Mouse (Mus musculus) neural tube, embryonic 14.5 days (tissue): ENCODE measurements at regions not wholly inside any gene's neighbourhood (a gene's known extent, or its start where the extent isn't known, plus 50 kb on each side); places are given as distances from the start of the nearest gene placed in this dataset.

Experiments used
- ATAC-seq: fragments of 200-750 bp; cut with Nextera tagmentation; 2 replicates; pipeline ENCODE4 v1.8.0; 2017; ENCODE audit warnings: low read depth, mild to moderate bottlenecking, moderate TSS enrichment, moderate library complexity
- H3K27ac ChIP-seq: fragments of 300-500 bp; sonication (generic); 2 replicates; pipeline ENCODE4 v1.5.1; 2014; ENCODE audit warnings: low read depth, mild to moderate bottlenecking, control low read depth, low read length, moderate library complexity, mixed read lengths
- H3K27me3 ChIP-seq: fragments of 300-500 bp; sonication (generic); 2 replicates; pipeline ENCODE4 v1.6.1; 2014; ENCODE audit warnings: low read length; ENCODE audit not compliant: control insufficient read depth, insufficient read depth
- H3K36me3 ChIP-seq: fragments of 300-500 bp; sonication (generic); 2 replicates; pipeline ENCODE4 v1.6.1; 2014; ENCODE audit warnings: low read length, mixed read lengths; ENCODE audit not compliant: control insufficient read depth, insufficient read depth
- H3K4me1 ChIP-seq: fragments of 300-500 bp; sonication (generic); 2 replicates; pipeline ENCODE4 v1.6.1; 2014; ENCODE audit warnings: low read length; ENCODE audit not compliant: control insufficient read depth, insufficient read depth
- H3K4me2 ChIP-seq: fragments of 300-500 bp; sonication (generic); 2 replicates; pipeline ENCODE4 v1.6.1; 2014; ENCODE audit warnings: mild to moderate bottlenecking, low read depth, low read length, control low read depth
- H3K4me3 ChIP-seq: fragments of 300-500 bp; sonication (generic); 2 replicates; pipeline ENCODE4 v1.5.1; 2014; ENCODE audit warnings: low read depth, low read length, control low read depth, mixed read lengths
- H3K9ac ChIP-seq: fragments of 300-500 bp; sonication (generic); replicated peaks from 2 replicates; pipeline ENCODE4 v1.6.1; 2014; ENCODE audit warnings: low read depth, mild to moderate bottlenecking, control low read depth, low read length, mixed read lengths
- H3K9me3 ChIP-seq: fragments of 300-500 bp; sonication (generic); 2 replicates; pipeline ENCODE4 v1.6.1; 2016; ENCODE audit warnings: low read length; ENCODE audit not compliant: control insufficient read depth
- WGBS: fragments of 180-500 bp; shearing (Covaris S2); extraction: QIAGEN DNeasy Blood & Tissue Kit; methylation state at CpG from one replicate; pipeline ENCODE4 v1.1.7; 2014; 5-methylcytosine and 5-hydroxymethylcytosine counted together

- Histone ChIP-seq H3K36me3 (no peaks in the 10 kb centered on the region), H3K9me3 (no peaks in the 10 kb centered on the region), H3K4me3 (no peak overlapping the region), H3K27me3 (no peaks in the 10 kb centered on the region), H3K9ac (no peak overlapping the region), H3K27ac (no peak overlapping the region), H3K4me1 (no peaks in the 10 kb centered on the region), H3K4me2 (no peak overlapping the region)
- WGBS = 73% methylated on average over 3 of the region's 3 CpGs
- ATAC-seq = no peak
These were observed 124.6 kb upstream of the Ly86 start for GRCm38 (mm10) chr13:37220436-37220835.

GRCm38 (mm10) chr13:37218596-37218995, 126.4 kb upstream of the Ly86 start:
- no peaks in the 10 kb centered on the region for H3K9me3 ChIP-seq
- 91% methylated on average over 4 of the region's 4 CpGs for WGBS
- ATAC-seq = no peak

DNA sequence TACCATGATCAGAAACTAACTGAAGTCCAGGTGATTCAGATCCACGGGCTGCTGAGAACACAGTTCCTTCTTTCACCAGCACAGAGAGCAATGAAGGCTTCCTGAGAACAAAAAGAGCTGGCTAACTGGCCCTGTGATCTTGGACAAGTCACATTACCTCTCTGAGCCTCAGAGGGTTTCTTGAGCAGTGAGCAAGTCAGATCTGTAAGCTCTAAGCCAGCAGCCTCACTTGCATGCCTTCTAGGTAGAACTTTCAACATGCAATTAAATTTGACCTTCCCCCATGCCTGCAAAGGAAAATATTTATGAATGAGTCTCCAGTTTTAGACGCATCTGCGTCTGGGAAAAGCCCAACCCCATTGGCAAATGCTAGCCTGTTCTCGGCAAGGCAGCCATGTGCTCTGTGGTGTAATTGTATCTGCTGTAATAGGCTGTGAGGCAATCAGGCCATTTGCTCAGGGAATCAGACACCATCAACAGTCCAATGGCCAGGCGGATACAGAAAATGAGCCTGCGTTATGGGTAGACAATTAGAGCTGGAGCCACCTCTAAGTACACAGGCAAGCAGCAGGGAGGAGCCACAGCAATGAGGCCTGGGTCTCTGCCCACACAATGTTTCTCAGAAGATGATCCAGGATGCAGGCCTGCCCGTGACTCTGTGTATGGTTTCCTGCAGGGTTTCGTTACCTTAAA, 130.3 kb upstream of the Ly86 start:
- Histone ChIP-seq H3K4me3 (no peak overlapping the region), H3K9me3 (no peaks in the 10 kb centered on the region), H3K27ac (no peak overlapping the region), H3K36me3 (no peaks in the 10 kb centered on the region), H3K4me2 (no peak overlapping the region), H3K4me1 (no peaks in the 10 kb centered on the region), H3K27me3 (no peaks in the 10 kb centered on the region), H3K9ac (no peak overlapping the region)
- ATAC-seq = peak; percentile 81; the same call in 1 of the 2 replicates
- 44% methylated on average over 8 of the region's 8 CpGs for WGBS

More at GRCm38 (mm10) chr13:37218596-37218995, 126.4 kb upstream of the Ly86 start:
- Histone ChIP-seq H3K9ac (no peak overlapping the region), H3K4me1 (no peaks in the 10 kb centered on the region), H3K36me3 (no peaks in the 10 kb centered on the region), H3K4me2 (no peak overlapping the region), H3K27ac (no peak overlapping the region), H3K27me3 (no peaks in the 10 kb centered on the region), H3K4me3 (no peak overlapping the region)

GRCm38 (mm10) chr13:37197136-37197535, 147.1 kb upstream of the F13a1 start:
- Histone ChIP-seq H3K4me3 (no peak overlapping the region), H3K36me3 (no peaks in the 10 kb centered on the region), H3K4me1 (no peaks in the 10 kb centered on the region), H3K9me3 (no peaks in the 10 kb centered on the region), H3K27ac (no peak overlapping the region), H3K27me3 (no peaks in the 10 kb centered on the region), H3K9ac (no peak overlapping the region), H3K4me2 (no peak overlapping the region)
- no peak for ATAC-seq
- WGBS = 95% methylated on average over 2 of the region's 2 CpGs

DNA sequence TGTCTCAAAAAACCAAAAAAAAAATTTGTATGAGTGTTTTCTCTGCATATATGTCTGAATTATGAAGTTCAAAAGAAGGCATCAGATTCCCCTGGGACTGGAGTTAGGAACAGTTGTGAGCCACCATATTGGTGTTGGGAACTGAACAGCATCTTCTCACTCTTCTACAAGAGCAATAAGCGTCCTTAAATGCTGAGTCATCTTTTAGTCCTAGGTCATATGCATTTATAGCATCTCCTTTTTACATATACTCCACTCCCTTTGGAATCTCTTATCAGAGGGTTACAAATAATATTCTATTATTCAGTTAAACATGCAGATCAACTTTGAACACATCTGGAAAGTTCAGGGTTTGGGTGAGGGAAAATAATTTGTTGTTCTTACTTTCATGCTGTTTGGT, 145.8 kb upstream of the F13a1 start:
- H3K9ac ChIP-seq = no peak overlapping the region
- no peaks in the 10 kb centered on the region for H3K9me3 ChIP-seq
- 70% methylated on average over 1 of the region's 1 CpGs for WGBS
- H3K4me1 ChIP-seq = no peaks in the 10 kb centered on the region
- no peaks in the 10 kb centered on the region for H3K27me3 ChIP-seq
- no peak overlapping the region for H3K4me3 ChIP-seq
- ATAC-seq = no peak
- no peak overlapping the region for H3K4me2 ChIP-seq
- no peak overlapping the region for H3K27ac ChIP-seq
- no peaks in the 10 kb centered on the region for H3K36me3 ChIP-seq

DNA sequence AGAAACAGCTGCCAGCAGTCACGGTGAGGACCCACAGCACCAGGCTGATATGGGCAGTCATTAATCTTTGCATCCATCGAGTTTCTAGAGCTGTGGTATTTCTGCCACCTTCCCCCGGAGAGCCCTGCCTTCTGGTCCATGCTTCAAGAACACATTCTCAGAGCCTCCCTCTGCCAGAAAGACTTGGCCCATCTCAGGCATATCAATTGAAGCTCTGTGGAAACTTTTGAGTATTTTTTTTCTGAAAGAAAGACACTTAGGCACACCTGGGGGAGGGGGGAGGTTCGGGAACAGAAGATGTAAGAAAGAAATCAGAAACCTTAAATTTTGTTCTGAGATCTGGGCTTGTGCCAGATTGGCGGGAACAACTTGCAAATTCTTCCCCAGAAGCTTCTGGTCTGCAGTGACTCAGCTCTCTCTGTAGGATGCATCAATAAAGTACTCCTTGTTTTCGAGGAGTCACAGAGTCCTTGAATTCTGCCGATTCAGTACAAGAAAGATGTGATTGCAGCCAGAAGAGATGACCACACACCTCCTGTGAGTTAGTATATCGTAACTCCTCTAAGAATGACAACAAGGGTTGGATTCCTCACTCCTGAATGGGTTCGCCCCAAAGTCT, 131.2 kb upstream of the F13a1 start:
- no peak for ATAC-seq
- 64% methylated on average over 9 of the region's 9 CpGs for WGBS
- no peaks in the 10 kb centered on the region for H3K9me3 ChIP-seq
- H3K27me3 ChIP-seq = no peaks in the 10 kb centered on the region
- no peak overlapping the region for H3K4me3 ChIP-seq
- no peaks in the 10 kb centered on the region for H3K36me3 ChIP-seq
- no peaks in the 10 kb centered on the region for H3K4me1 ChIP-seq
- H3K9ac ChIP-seq = no peak overlapping the region
- no peak overlapping the region for H3K27ac ChIP-seq
- H3K4me2 ChIP-seq = no peak overlapping the region

DNA sequence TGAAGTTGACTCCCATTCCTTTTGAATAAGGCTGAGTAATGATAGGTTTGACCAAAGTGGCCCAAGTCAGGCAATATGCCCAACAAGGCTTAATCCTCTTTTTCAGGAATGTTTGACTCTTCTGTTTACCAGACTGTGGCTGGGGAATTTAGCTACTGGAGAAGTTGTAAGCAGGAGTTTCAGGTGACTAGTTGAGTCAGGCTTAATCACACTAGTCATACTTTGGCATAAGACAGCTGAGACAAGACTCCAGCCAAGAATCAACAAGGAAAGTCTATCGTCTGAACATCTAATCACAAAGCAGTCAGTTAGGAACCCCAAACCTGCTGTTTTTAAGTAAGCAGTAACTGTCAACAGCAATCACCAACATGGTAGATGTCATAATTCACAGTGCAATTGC, 126.5 kb upstream of the F13a1 start:
- Histone ChIP-seq H3K4me1 (no peaks in the 10 kb centered on the region), H3K9ac (no peak overlapping the region), H3K36me3 (no peaks in the 10 kb centered on the region), H3K27ac (no peak overlapping the region), H3K4me2 (no peak overlapping the region), H3K9me3 (no peaks in the 10 kb centered on the region), H3K27me3 (no peaks in the 10 kb centered on the region), H3K4me3 (no peak overlapping the region)
- ATAC-seq = no peak
- 90% methylated on average over 1 of the region's 1 CpGs for WGBS

GRCm38 (mm10) chr13:37175997-37176396, 126.0 kb upstream of the F13a1 start:
- no peaks in the 10 kb centered on the region for H3K36me3 ChIP-seq
- no peak for ATAC-seq
- 87% methylated on average over 8 of the region's 8 CpGs for WGBS
- no peaks in the 10 kb centered on the region for H3K4me1 ChIP-seq
- no peaks in the 10 kb centered on the region for H3K27me3 ChIP-seq
- no peak overlapping the region for H3K4me2 ChIP-seq
- H3K9me3 ChIP-seq = no peaks in the 10 kb centered on the region
- H3K4me3 ChIP-seq = no peak overlapping the region
- no peak overlapping the region for H3K27ac ChIP-seq
- no peak overlapping the region for H3K9ac ChIP-seq

DNA sequence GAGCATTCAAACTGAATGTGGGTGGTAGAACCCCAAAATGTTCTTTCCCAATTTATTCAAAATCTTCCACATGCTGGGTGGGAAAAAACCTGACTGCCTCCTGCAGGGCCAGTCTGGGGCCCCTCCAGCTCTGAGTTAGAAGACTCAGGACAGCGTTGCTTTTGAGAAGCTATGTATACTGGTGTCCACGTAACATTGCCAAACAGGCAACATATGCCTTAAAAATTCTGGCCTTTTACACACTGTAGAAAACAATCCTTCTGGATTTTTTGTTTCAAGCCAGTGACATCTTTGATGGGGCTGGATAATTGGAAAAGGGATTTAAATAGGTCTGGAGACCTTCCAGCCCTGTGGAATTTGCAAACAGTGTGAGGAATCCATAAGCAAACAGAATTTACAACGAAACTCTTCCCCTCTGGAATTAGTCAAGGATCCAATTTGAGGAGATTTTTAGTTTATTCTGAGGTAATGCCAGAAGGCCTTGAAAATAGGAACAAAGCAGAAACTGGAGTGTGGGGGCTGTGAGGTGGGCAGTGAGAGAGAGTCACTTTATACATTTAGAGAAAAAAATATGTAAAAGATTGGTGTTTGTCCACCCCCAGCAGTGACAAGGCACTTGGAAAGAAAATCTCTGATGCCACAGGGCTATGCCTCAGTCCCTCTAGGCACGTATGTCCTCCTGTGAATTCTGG, 108.9 kb upstream of the F13a1 start:
- no peak for ATAC-seq
- no peak overlapping the region for H3K9ac ChIP-seq
- no peak overlapping the region for H3K4me2 ChIP-seq
- no peaks in the 10 kb centered on the region for H3K4me1 ChIP-seq
- no peak overlapping the region for H3K4me3 ChIP-seq
- H3K27me3 ChIP-seq = no peaks in the 10 kb centered on the region
- no peak overlapping the region for H3K27ac ChIP-seq
- no peaks in the 10 kb centered on the region for H3K36me3 ChIP-seq
- WGBS = 84% methylated on average over 4 of the region's 4 CpGs
- H3K9me3 ChIP-seq = no peaks in the 10 kb centered on the region
